Mouse (Mus musculus) limb, embryonic 14.5 days (tissue): ENCODE data around the gene AY358078. TPM values are rescaled to one million over a fixed set of nuclear protein-coding genes. Genes with fewer than 3 reads are reported as not detected.
"Not testable (repeated sequence)": the region's sequence is repeated elsewhere in the genome, so short reads cannot be mapped to it uniquely, and the experiment has no call there.

Experiments
- ATAC-seq: fragments of 200-750 bp; cut with Nextera tagmentation; 2 replicates; pipeline ENCODE4 v1.8.0; 2017; ENCODE audit warnings: low read depth, moderate number of reproducible peaks, moderate TSS enrichment; ENCODE audit not compliant: low FRiP score
- DNase-seq: peaks from one replicate; pipeline ENCODE4 v3.0.0-alpha.2; 2015; ENCODE audit warnings: low spot score
- H3K27ac ChIP-seq: fragments of 300-500 bp; sonication (generic); replicated peaks from 2 replicates; pipeline ENCODE4 v1.5.1; 2014; ENCODE audit warnings: low read depth, mild to moderate bottlenecking, low read length, moderate library complexity, mixed read lengths
- H3K27me3 ChIP-seq: fragments of 300-500 bp; sonication (generic); 2 replicates; pipeline ENCODE4 v1.6.1; 2014; ENCODE audit warnings: low read length, mixed read lengths; ENCODE audit not compliant: control insufficient read depth, insufficient read depth
- H3K36me3 ChIP-seq: fragments of 300-500 bp; sonication (generic); 2 replicates; pipeline ENCODE4 v1.6.1; 2014; ENCODE audit warnings: mild to moderate bottlenecking, low read length, moderate library complexity, mixed read lengths; ENCODE audit not compliant: control insufficient read depth, insufficient read depth
- H3K4me1 ChIP-seq: fragments of 300-500 bp; sonication (generic); 2 replicates; pipeline ENCODE4 v1.6.1; 2014; ENCODE audit warnings: antibody characterized with exemption, low read length, mixed read lengths; ENCODE audit not compliant: control insufficient read depth, insufficient read depth
- H3K4me2 ChIP-seq: fragments of 300-500 bp; sonication (generic); replicated peaks from 2 replicates; pipeline ENCODE4 v1.6.1; 2014; ENCODE audit warnings: low read depth, mild to moderate bottlenecking, low read length, moderate library complexity; ENCODE audit not compliant: severe bottlenecking
- H3K4me3 ChIP-seq: fragments of 300-500 bp; sonication (generic); replicated peaks from 2 replicates; pipeline ENCODE4 v1.5.1; 2014; ENCODE audit warnings: low read length
- H3K9ac ChIP-seq: fragments of 300-500 bp; sonication (generic); 2 replicates; pipeline ENCODE4 v1.6.1; 2014; ENCODE audit warnings: mild to moderate bottlenecking, low read depth, low read length, moderate library complexity; ENCODE audit not compliant: severe bottlenecking
- H3K9me3 ChIP-seq: fragments of 300-500 bp; sonication (generic); 2 replicates; pipeline ENCODE4 v1.6.1; 2016; ENCODE audit warnings: low read length; ENCODE audit not compliant: control insufficient read depth
- POLR2A ChIP-seq: fragments of 200-500 bp; IDR thresholded peaks from 2 replicates; pipeline ENCODE4 v1.8.0; 2012; ENCODE audit warnings: inconsistent platforms, mild to moderate bottlenecking, moderate library complexity, borderline replicate concordance; ENCODE audit not compliant: insufficient read depth, insufficient read length; ENCODE audit errors: extremely low read depth
- WGBS: fragments of 180-500 bp; shearing (Covaris S2); extraction: QIAGEN DNeasy Blood & Tissue Kit; methylation state at CpG from one replicate; pipeline ENCODE4 v1.1.7; 2014; 5-methylcytosine and 5-hydroxymethylcytosine counted together
- polyA plus RNA-seq, 2 experiments: library from polyadenylated mRNA; depleted of rRNA in 1 of 2; stranded (reverse) in 1 of 2; unstranded in 1 of 2; fragments of >200 nt; fragmentation: Nextera tagmentation in 1 of 2; extraction: Ambion mirVana in 1 of 2; gene quantifications; 2 replicates each; pipeline versions ENCODE4 v1.2.1 to v1.2.3; 2012 to 2014

Gene AY358078
- polyA plus RNA-seq, 2 experiments = not detected

DNA sequence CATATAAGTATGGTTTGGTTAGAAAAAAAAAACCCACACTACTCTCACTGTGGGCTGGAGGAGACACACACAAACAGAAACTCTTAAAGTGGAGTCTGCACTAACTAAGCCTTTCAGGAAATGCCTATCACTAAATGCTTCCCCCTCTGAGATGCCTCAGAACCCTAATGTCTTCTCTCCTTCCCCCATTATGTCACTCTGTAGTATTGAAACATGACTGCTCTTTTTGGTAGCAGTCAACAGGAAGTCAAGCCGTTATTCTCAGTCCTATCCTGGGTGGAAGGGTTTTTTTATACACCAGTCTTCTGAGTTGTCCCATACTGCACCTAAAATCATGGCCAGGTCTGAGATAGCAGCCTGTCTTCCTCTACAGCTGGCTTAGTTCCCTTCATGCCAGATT is 26.8 kb downstream of the AY358078 start:
- Histone ChIP-seq H3K9me3 (no peaks in the 10 kb centered on the region), H3K27ac (no peak overlapping the region), H3K27me3 (no peaks in the 10 kb centered on the region), H3K9ac (no peak overlapping the region), H3K36me3 (no peaks in the 10 kb centered on the region), H3K4me3 (no peak overlapping the region), H3K4me1 (no peaks in the 10 kb centered on the region), H3K4me2 (no peak overlapping the region)
- ATAC-seq = no peak
- 68% methylated on average over 1 of the region's 1 CpGs for WGBS
- TF ChIP-seq POLR2A = no peak
- no peak for DNase-seq

DNA sequence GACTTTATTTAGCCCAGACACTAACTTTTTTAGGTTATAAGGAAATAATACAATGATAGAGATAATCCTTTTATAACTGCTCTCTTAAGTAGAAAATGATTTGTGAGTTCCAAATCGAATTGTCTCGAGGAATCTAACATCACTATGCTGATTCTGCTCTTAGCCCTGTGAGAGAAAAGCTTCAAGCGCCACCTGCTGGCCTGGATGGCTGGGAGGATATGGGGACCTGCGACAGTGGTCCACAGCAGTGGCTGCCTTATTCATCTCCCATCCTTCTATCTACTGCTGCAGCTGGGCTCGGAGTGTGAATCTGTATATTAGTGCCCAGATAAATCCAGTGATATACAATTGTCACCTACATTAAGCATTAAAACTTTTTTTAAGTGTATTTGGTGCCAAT is 28.0 kb downstream of the AY358078 start:
- H3K9ac ChIP-seq, H3K9me3 ChIP-seq, DNase-seq, ATAC-seq, H3K4me2 ChIP-seq, H3K27ac ChIP-seq, H3K4me3 ChIP-seq, H3K4me1 ChIP-seq, H3K36me3 ChIP-seq, H3K27me3 ChIP-seq: not testable (repeated sequence)
- WGBS = 36% methylated on average over 5 of the region's 5 CpGs

DNA sequence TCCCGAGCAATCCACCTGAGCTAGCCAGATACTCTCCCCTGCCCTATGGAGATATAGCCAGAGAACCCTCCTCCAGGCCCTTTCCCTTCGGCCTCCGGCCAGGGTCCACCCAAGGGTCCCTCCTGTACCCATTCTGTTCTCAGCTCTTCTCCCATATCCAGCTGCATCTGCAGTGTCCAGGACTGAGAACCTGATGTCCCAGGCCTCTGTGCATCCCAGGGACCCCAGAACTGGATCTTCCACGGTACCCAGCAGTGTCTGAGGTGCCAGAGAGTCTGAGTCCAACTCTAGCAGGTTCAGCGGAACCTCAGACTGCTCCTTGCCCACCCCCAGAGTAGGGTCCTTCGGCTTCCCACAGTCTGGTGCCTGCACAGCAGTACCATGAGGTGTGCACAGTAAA is 29.3 kb downstream of the AY358078 start:
- Histone ChIP-seq H3K27me3 (no peaks in the 10 kb centered on the region), H3K9me3 (no peaks in the 10 kb centered on the region), H3K4me3 (no peak overlapping the region), H3K9ac (no peak overlapping the region), H3K36me3 (no peaks in the 10 kb centered on the region), H3K4me1 (no peaks in the 10 kb centered on the region), H3K27ac (no peak overlapping the region), H3K4me2 (no peak overlapping the region)
- ATAC-seq = no peak
- DNase-seq = no peak
- WGBS = 85% methylated on average over 6 of the region's 6 CpGs
- no peak for TF ChIP-seq POLR2A

DNA sequence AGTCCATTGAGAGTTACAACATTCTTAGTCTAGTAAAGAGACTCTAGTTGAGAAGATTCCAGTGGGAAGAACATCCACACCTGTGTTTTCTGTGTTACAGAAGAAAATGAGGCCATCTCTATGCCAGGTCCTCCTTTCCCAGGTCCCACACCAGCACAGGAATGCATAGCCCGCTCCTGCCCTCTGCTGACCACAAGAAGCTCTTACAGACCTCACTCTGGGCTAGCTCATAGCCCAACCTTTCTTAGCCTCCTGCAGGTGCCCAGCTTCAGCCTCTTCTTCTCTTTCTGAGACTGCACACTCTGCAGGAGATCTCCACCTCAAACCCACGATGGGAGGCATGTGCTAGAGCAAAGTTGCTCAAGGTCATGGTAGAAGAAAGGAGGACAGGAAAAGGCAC is 38.6 kb downstream of the AY358078 start:
- H3K27ac ChIP-seq, ATAC-seq, H3K4me2 ChIP-seq, H3K4me1 ChIP-seq, H3K9ac ChIP-seq, H3K36me3 ChIP-seq, DNase-seq, H3K9me3 ChIP-seq, H3K4me3 ChIP-seq, H3K27me3 ChIP-seq: not testable (repeated sequence)
- WGBS = 29% methylated on average over 2 of the region's 2 CpGs

DNA sequence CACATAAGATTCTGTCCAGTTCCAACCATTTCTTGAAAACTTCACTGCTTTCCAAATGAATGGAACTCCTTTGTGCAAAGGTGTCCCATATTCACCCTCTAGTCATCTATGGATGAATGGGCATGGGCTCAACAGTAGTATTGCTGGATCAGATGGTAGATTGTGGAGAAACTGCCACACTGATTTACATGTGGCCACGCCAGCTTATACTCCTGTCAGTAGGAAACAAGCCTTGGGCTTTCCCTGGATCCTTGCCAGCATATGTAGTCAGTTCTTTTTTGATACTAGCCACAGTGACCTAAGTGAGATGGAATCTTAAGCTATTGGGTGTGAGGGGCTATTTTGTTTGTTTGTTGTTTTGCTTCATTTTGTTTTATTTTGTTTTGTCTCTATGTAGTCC is 42.4 kb downstream of the AY358078 start:
- Histone ChIP-seq H3K4me2 (no peak overlapping the region), H3K36me3 (no peaks in the 10 kb centered on the region), H3K9me3 (no peaks in the 10 kb centered on the region), H3K4me1 (no peaks in the 10 kb centered on the region), H3K27ac (no peak overlapping the region), H3K9ac (no peak overlapping the region), H3K4me3 (no peak overlapping the region), H3K27me3 (no peaks in the 10 kb centered on the region)
- DNase-seq (no peak), ATAC-seq (no peak)
- WGBS = 68% methylated on average over 1 of the region's 1 CpGs
- TF ChIP-seq POLR2A = no peak

DNA sequence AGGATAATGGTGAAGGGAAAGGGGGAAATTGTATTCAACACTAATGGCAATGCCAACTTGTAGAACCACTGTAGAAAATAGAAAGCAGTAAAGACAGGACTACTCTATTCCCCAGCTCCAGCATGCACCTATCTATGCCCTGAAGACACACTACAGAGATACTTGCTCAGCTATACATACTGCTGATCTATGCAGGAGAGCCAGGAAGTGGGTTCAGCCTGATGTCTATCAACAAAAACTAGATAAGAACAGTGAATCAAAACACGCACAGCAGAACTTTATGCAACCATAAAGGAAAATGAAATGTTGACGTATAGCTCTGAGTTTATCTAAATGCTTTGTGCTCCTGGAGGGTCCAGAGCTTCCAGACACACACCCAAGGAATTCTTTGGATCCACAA is 42.9 kb downstream of the AY358078 start:
- ATAC-seq = no peak

More for the DNA sequence above, 42.9 kb downstream of the AY358078 start:
- TF ChIP-seq POLR2A = no peak
- Histone ChIP-seq H3K4me2 (no peak overlapping the region), H3K4me1 (no peaks in the 10 kb centered on the region), H3K36me3 (no peaks in the 10 kb centered on the region), H3K4me3 (no peak overlapping the region), H3K27me3 (no peaks in the 10 kb centered on the region), H3K27ac (no peak overlapping the region), H3K9ac (no peak overlapping the region), H3K9me3 (no peaks in the 10 kb centered on the region)
- DNase-seq = no peak
- WGBS = 91% methylated on average over 2 of the region's 2 CpGs
